Mouse (Mus musculus): ENCODE measurements at regions not wholly inside any gene's neighbourhood (a gene's known extent, or its start where the extent isn't known, plus 50 kb on each side); places are given as distances from the start of the nearest gene placed in this dataset.

GRCm38 (mm10) chr8:77825786-77826185 lies 101.5 kb upstream of the Ednra start:
- intact Hi-C loops (cut with DNase I): no loop called here
- Histone ChIP-seq H3K4me3 (no peak overlapping the region), H3K27ac (no peak overlapping the region)
- TF ChIP-seq CTCF (IDR thresholded peaks at IDR 0.05): no peak
- DNase-seq: no peak

- Histone ChIP-seq H3K4me3 (no peak overlapping the region), H3K27ac (no peak overlapping the region)
- intact Hi-C loops (cut with DNase I): no loop called here
- DNase-seq: no peak
- no peak for TF ChIP-seq CTCF (IDR thresholded peaks at IDR 0.05)
These were observed 102.0 kb upstream of the Ednra start for GRCm38 (mm10) chr8:77826255-77826654.

DNA sequence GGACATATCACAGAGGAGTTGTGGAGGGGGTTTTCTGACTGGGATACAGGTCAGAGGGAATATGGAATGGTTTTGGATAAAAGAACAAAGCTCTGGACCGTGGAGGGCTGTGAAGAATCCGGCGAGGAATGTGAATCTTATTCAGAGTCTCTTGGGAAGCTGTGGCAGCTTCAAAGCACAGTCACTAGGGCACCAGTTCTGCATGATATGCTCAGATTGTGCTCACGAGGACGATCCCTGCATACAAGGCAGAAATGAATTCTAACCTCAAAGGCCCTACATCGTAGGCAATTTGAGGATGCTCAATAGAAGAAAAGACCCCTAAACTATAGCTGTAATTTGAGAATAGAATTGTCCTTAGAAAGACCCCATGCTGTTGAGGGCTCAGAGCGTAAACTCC lies 103.8 kb upstream of the Ednra start:
- Histone ChIP-seq H3K27ac (no peak overlapping the region), H3K4me3 (no peak overlapping the region)
- DNase-seq: no peak
- TF ChIP-seq CTCF (IDR thresholded peaks at IDR 0.05): no peak
- intact Hi-C loops (cut with DNase I): no loop called here

DNA sequence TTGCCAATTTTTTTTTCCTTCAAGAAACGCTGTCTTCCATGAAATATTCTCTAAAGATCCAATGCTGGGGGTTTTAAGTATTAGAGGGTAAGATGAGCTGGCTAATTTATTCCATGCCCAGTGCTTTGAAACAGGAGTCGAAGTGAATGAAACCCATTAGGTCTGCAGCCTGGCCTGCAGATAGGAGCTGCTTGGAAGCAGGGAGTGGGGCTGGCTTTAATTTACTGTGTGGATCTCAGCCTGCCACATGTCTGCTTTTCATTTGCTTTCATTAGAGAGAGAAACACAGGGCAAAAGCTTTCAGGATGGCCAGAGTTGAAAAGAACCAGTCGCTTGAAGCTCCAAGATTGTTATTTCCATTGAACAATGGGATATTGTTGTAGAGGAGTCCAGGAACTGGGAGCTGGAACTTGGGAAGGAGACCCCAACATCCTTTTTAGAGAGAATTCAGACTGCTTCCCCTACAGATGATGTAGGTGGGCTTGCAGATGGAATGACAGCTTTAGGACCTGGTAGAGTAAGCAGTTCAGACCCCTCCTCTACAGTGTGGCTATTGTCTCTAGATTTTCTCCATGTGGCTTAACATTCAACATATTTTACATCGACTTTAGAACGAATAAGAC lies 105.0 kb upstream of the Ednra start:
- intact Hi-C loops (cut with DNase I): no loop called here
- H3K27ac ChIP-seq: no peak overlapping the region
- no peak for TF ChIP-seq CTCF (IDR thresholded peaks at IDR 0.05)

GRCm38 (mm10) chr8:77829764-77830163 lies 105.5 kb upstream of the Ednra start:
- no peak overlapping the region for H3K27ac ChIP-seq
- intact Hi-C loops (cut with DNase I): no loop called here
- TF ChIP-seq CTCF (IDR thresholded peaks at IDR 0.05): no peak
- DNase-seq: no peak
- H3K4me3 ChIP-seq: no peak overlapping the region

More for the DNA sequence above, 105.0 kb upstream of the Ednra start:
- DNase-seq: no peak
- H3K4me3 ChIP-seq: no peak overlapping the region

- TF ChIP-seq CTCF (IDR thresholded peaks at IDR 0.05): no peak
- DNase-seq: no peak
- intact Hi-C loops (cut with DNase I): no loop called here
- Histone ChIP-seq H3K4me3 (no peak overlapping the region), H3K27ac (peak overlapping the region; percentile 66)
These were observed 110.0 kb upstream of the Ednra start for GRCm38 (mm10) chr8:77834283-77834682.

GRCm38 (mm10) chr8:77836902-77837489 lies 112.7 kb upstream of the Ednra start:
- intact Hi-C loops (cut with DNase I): no loop called here
- Histone ChIP-seq H3K27ac (no peak overlapping the region), H3K4me3 (no peak overlapping the region)
- no peak for DNase-seq
- TF ChIP-seq CTCF (IDR thresholded peaks at IDR 0.05): no peak

- Histone ChIP-seq H3K27ac (no peak overlapping the region), H3K4me3 (no peak overlapping the region)
- intact Hi-C loops (cut with DNase I): no loop called here
- no peak for DNase-seq
- no peak for TF ChIP-seq CTCF (IDR thresholded peaks at IDR 0.05)
These were observed 118.3 kb upstream of the Ednra start for GRCm38 (mm10) chr8:77842392-77843139.

DNA sequence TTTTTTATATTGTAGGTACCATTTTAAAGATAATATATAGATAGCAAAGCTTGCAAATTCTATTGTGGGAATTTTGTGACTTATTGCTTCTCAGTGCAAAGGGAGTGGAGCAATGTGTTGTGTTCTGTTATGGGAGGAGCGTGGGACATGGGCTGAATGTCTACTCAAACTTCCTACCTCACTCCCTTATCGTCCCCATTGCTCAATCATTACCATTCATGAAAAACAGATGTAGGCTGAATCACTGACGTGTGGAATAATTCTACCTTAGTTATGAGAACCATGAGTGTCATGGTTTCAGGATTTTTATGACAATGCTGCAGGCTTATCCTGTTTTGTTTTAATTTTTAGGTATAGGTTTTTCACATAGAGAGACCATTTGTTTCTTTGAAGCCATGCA lies 119.0 kb upstream of the Ednra start:
- intact Hi-C loops (cut with DNase I): no loop called here
- TF ChIP-seq CTCF (IDR thresholded peaks at IDR 0.05): no peak
- no peak for DNase-seq
- Histone ChIP-seq H3K4me3 (no peak overlapping the region), H3K27ac (no peak overlapping the region)

- TF ChIP-seq CTCF (IDR thresholded peaks at IDR 0.05): no peak
- intact Hi-C loops (cut with DNase I): no loop called here
- DNase-seq: no peak
These were observed 126.3 kb upstream of the Ednra start for GRCm38 (mm10) chr8:77850523-77850922.

GRCm38 (mm10) chr8:77870264-77870663 lies 146.0 kb upstream of the Ednra start:
- intact Hi-C loops (cut with DNase I): no loop called here
- no peak overlapping the region for H3K27ac ChIP-seq
- no peak for TF ChIP-seq CTCF (IDR thresholded peaks at IDR 0.05)

More at GRCm38 (mm10) chr8:77850523-77850922, 126.3 kb upstream of the Ednra start:
- H3K27ac ChIP-seq: no peak overlapping the region
- no peak overlapping the region for H3K4me3 ChIP-seq

DNA sequence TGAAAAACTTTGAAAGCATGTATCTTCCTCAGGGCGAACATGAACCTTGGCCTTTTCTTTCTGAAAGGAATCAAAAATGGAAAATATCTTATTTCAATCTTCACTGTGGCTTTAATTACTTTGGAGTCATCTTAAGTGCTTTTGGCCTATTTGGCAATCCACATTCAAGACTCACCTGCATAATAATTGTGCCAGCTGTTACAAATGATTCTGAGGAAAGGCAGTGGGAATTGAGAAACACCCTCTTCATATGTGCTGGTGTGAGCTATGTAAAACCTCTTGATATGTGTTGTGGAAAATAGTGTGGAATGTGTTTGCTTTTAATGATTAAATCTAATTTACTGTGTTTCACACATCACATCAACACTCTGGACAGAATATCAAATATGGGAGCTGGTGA lies 148.5 kb upstream of the Ednra start:
- Histone ChIP-seq H3K27ac (no peak overlapping the region), H3K4me3 (no peak overlapping the region)
- intact Hi-C loops (cut with DNase I): no loop called here
- no peak for TF ChIP-seq CTCF (IDR thresholded peaks at IDR 0.05)
- no peak for DNase-seq

More at GRCm38 (mm10) chr8:77870264-77870663, 146.0 kb upstream of the Ednra start:
- H3K4me3 ChIP-seq: no peak overlapping the region
- DNase-seq: no peak

GRCm38 (mm10) chr8:77919776-77920175 lies 195.5 kb upstream of the Ednra start:
- intact Hi-C loops (cut with DNase I): loop anchor here (10.0 kb wide), 1 partner anchor 1875 kb away; no protein-coding TSS in a partner anchor
- Histone ChIP-seq H3K27ac (no peak overlapping the region), H3K4me3 (no peak overlapping the region)
- no peak for TF ChIP-seq CTCF (IDR thresholded peaks at IDR 0.05)
- DNase-seq: no peak

All from gastrocnemius, adult 2 months (tissue).